Mouse (Mus musculus) layer of hippocampus, postnatal 36 days (tissue): ENCODE measurements around the gene Syne1. TPM values are rescaled to one million over a fixed set of nuclear protein-coding genes. Genes with fewer than 3 reads are reported as not detected.

Source experiments
- DNase-seq, 2 experiments: peaks; one replicate each; pipeline ENCODE4 v3.0.0; 2022
- total RNA-seq, 2 experiments: library from RNA; stranded (reverse); gene quantifications; 2 replicates each; pipeline ENCODE4 v1.2.3; 2021

Syne1 gene
- total RNA-seq, 2 experiments from 2014 or later: 280 to 293 TPM

- DNase-seq: no peak
Observed at GRCm38 (mm10) chr10:5132050-5132449, 419.2 kb downstream of the Syne1 start.

GRCm38 (mm10) chr10:5130495-5130894 is 420.8 kb downstream of the Syne1 start:
- no peak for DNase-seq

GRCm38 (mm10) chr10:5124757-5125156 is 426.5 kb downstream of the Syne1 start:
- no peak for DNase-seq

DNA sequence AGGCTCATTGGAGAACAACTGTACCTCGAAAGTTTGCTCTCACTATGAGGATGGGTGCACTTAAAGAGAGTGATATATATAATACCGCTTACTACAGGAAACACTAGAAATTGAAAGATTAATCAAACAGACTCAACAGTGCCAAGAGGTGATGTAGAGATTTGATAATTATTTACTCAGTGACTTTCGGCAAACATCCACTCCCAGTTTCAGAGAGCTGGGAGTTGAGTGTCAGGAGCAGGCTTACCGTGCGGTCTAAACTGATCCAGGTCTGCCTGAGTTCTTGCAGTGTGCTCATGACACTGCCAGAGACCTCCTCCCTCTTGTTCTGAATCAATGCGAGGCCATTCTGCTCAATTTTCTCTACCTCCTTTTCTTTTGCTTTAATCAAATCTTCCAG is 434.6 kb downstream of the Syne1 start:
- DNase-seq: no peak

DNA sequence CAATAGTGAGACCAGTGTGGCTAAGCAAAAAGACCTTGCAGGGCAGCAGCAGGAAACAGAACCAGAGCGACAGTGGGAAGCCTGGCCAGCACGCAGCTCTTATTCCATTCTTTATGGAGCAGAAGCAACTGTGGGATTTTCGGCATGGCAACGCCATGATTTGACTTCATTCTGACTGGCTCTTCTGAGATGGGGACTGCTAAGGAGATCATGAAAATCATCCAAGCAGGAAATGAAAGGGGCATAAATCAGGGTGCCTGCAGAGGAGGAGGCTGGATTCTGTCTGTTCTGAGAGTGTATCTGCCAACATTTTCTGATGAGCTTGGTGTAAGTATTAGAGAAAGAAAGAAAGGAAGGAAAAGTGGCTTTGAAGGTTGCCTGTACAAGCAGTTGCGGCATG is 435.1 kb downstream of the Syne1 start:
- DNase-seq: no peak

DNA sequence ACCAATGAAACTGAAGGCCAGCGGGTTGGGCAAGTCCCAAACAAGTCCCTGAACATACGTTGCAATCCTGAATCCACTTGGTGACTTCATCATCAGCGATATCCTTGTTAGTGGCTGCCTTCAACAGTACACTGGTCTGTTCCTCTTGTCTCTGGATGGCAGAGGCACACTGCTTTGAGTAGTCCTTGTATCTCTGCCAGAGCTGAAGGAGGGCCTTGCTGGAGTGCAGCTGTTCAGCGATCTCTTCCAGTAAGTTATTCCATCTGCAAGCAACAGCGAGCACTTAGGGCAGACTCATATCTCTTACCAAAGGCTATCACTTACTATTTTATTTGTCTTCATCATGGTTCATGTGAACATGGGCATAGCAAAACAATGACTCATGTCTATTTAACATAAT is 440.5 kb downstream of the Syne1 start:
- DNase-seq: no peak

DNA sequence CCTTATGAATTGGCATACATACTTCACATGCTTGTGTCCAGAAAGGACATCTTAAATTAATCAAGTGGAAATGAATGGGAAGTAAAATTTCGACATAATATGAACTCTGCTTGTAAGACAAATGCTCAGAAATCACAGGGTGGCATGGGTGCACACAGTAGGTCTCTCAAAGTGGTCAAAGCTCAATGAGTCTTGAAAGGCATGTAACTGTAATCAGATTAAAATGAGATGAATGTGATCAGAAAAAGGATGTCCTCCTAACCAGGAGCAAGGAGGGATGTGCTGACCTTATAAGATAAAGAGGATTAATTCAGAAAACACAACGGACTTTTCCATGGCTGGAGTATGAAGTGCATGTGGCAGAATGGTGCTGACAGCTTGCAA is 453.5 kb downstream of the Syne1 start:
- DNase-seq: no peak

GRCm38 (mm10) chr10:5096996-5097753 is 454.1 kb downstream of the Syne1 start:
- DNase-seq: peak in 1 of 2 experiments; percentile 17

- DNase-seq: no peak
Observed at GRCm38 (mm10) chr10:5089133-5089532, 462.1 kb downstream of the Syne1 start.

DNA sequence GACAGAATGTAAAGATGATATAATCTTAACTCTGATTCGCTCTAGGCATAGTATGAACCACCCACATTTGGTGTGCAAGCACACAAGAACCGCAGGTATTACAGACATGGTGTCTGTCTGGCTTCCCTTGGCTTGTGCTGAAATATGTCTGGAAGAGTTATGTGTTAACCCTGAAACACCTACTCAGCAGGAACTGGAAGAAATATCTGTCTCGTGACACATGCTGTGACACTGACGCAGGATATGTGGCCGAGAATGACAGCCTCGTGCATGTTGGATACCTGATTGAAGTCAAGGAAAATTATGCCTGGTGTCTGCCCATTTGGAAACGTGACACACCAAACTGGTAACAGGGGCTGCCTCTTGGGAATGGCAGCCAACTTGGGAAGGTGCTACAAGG is 463.9 kb downstream of the Syne1 start:
- no peak for DNase-seq

DNA sequence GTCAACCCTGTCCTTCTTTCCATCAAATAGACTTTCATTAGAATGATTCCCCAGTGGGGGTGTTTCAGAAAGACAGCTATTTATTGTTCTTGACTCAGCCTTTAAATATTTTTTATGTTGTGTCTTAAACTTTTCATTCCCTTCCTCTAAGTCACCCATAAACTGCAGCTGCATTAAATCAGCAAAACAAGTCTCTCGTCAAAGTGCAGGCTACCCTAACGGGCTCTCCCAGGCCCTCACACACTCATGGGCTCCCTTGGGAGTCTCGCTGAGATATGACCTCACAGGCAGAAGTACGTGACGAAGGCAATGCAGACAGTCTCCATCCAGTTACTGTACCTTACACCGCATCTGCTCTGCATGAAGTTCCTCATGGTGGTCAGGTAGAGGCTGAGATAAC is 465.0 kb downstream of the Syne1 start:
- no peak for DNase-seq

DNA sequence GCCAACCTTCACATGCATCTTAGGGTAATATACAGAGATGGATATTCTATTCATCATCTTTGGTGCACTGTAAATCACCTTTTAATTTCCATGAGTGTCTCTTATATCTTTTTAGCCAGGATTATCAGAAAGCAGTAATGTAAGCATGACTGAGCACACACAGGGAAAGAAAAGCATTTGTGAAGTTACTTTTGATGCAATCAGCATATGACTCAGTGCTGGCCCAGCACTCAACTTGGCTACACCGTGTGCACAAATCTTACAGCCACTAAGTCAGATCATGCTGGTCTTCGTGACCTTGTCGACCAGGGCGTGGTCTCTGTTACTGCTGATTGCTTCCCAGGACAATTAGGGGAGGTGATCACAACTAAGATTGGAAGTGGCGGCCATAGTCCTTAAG is 465.5 kb downstream of the Syne1 start:
- no peak for DNase-seq

- no peak for DNase-seq
Observed at GRCm38 (mm10) chr10:5083716-5084115, 467.6 kb downstream of the Syne1 start.

GRCm38 (mm10) chr10:5079945-5080468 is 471.3 kb downstream of the Syne1 start:
- peak in 1 of 2 experiments; percentile 17 for DNase-seq

DNA sequence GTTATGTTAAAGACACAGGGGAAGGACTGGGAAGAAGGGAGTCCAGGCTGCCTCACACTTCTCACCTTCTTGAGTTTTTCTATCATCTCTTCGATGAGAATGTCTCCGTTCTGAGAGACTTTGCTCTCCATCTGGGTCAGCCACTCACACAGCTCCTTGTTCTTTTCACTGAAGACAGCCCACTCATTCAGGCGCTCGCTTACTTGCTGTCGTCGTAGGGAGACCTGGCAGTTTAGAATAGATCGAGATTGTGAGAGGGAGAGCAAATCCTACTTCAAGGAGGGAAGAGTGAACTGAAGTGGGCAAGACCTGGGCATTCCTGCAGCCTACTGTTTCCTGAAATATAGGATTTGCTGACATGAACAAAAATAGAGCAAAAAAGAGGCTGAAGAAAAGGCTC is 475.6 kb downstream of the Syne1 start:
- no peak for DNase-seq

DNA sequence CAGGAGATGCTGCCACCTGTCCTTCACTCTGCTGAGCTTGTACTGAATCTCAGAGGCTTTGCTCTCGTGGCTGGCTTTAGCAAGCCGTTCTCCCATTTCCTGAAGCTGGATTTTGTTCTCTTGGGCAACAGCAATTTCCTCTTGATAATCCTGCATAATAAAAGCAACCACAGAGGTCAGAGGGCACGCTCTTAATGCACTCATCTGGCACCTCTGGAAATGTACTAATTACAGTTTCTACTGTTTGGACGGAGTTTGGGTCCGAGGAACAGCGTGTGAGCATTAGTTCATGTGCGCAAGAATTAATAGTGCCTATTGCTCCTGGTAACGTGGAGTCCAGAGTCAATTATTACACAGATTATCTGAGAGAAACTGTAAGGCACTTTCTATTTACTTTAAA is 479.2 kb downstream of the Syne1 start:
- DNase-seq: no peak

DNA sequence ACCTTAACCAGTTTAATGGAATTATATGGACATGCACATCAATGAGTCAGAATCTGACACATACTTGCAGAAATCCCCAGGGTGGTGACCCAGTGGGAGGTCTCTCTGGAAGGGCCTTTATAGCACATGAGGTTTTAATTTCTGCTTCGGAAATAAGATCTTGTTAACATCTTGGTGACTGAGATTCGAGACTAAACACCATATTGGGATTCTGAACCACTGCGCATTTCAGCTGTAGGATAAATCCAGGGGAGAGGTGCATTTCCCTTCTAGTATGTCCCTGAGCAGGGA is 480.4 kb downstream of the Syne1 start:
- DNase-seq: no peak

- DNase-seq: no peak
Observed at GRCm38 (mm10) chr10:5070168-5070940, 480.9 kb downstream of the Syne1 start.

DNA sequence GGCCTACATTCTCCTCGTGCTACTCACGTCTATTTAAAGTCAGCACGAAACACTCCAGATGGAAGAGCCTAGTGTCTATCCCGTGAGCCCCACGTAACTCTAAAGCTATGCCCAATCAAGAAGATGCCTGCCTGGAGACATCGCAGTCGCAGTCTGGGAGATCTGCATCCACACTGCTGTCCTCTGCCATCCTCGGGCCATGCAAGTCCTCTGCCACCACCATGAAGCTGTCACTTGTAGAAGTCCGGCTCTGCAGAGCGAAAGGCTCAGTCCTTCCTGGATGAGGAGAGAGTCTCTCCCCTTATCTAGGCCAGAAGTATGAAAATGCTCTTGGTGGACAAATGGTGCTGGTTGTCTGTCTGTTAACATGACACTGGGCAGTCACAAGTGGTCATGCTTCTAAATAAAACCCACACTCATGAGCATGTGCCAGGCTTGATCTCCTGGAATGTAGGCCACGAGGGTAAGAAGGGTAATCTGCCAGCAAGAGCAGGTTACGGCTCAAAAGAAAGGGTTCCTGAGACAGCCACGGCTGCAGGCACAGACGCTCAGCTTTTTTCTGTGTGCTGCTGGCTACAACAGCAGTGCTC is 482.5 kb downstream of the Syne1 start, which contains the start of gene Gm10097:
Gm10097 (plus strand) TSS at position 517 of the 590 bp plus-strand sequence.
- DNase-seq: no peak

DNA sequence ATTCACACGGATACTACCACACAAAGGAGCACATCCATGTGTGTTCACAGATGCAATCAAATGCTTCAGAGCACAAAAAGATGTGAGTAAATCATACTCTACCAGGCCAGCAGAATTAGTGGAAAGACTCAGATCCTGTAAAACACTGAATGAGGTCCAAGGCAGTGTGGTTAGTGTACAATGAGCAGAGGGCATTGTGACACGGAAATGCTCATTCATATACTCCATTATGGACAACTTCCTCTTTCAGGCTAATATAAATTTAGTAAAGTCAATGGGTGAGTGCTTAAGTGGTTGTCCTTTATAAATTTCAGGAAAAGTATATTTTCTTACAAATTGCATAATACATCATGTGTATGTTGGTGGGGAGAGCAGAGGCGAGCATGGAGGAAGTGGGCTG is 484.2 kb downstream of the Syne1 start:
- no peak for DNase-seq

DNA sequence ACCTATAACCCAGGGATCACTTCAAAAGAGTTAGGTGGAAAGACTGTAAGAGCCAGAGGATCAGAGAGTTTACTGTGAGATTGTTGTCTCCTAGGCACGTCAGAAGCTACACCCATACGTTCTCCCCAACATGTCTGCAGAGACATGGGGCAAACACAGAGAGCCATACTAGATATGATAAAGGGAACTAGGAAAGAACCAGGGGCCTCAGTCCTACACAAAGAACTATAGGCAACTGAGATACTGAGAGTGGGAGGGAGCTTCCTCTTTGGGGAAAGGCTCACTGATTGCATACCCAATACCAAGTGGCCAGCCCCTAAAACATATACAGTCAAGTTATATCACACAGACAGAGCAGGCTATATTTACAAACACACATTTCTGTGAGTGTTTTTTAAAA is 491.3 kb downstream of the Syne1 start:
- no peak for DNase-seq

- no peak for DNase-seq
Observed at GRCm38 (mm10) chr10:5058876-5059275, 492.4 kb downstream of the Syne1 start.

- DNase-seq: no peak
Observed at GRCm38 (mm10) chr10:5057661-5058060, 493.6 kb downstream of the Syne1 start.

GRCm38 (mm10) chr10:5056940-5057339 is 494.3 kb downstream of the Syne1 start:
- no peak for DNase-seq
